9 mouse cellular contexts compared by ENCODE assay signal in genomic region chr3:45376501-45377390, GRCm38 (mm10). TPM values are rescaled to one million over a fixed set of nuclear protein-coding genes. Genes with fewer than 3 reads are reported as not detected.
DNase-seq lines count a peak whose midpoint lies in the region; ATAC-seq lines count a peak whose summit lies in the region.
"Had no signal": no experiment of that assay in that cellular context is flagged by ENCODE, and none has a peak within 500 bp of the region (broad histone marks: within the 10 kb centered on the region; RNA-seq: fewer than 3 reads in every experiment).

No protein-coding gene starts in this region.

- H3K27me3 ChIP-seq in forebrain, embryonic 12.5 days: no peaks in the 10 kb centered on the region
- no peaks in the 10 kb centered on the region for H3K27me3 ChIP-seq in hindbrain, embryonic 16.5 days (replicated peaks; ENCODE audit: control insufficient read depth, insufficient read depth, low read length)
- H3K27me3 ChIP-seq in liver, embryonic 11.5 days (replicated peaks; ENCODE audit: control insufficient read depth, insufficient read depth, low read length): peaks cover 65% of the 10 kb centered on the region

- ATAC-seq in forebrain, embryonic 12.5 days (ENCODE audit: low FRiP score): peak; percentile 27
- ATAC-seq in hindbrain, embryonic 16.5 days: peak; percentile 29
- no peak for ATAC-seq in liver, embryonic 11.5 days (replicated peaks; ENCODE audit: low FRiP score)

- H3K9ac ChIP-seq in forebrain, embryonic 12.5 days: peak overlapping the region; percentile 81
- peak overlapping the region; percentile 68 for H3K9ac ChIP-seq in hindbrain, embryonic 16.5 days (ENCODE audit: low read depth, low read length)
- H3K9ac ChIP-seq in liver, embryonic 11.5 days (ENCODE audit: low read depth, low read length): no peak overlapping the region

- no peaks in the 10 kb centered on the region for H3K36me3 ChIP-seq in forebrain, embryonic 12.5 days (replicated peaks)
- no peaks in the 10 kb centered on the region for H3K36me3 ChIP-seq in hindbrain, embryonic 16.5 days (ENCODE audit: control insufficient read depth, insufficient read depth, low read length)
- H3K36me3 ChIP-seq in liver, embryonic 11.5 days (ENCODE audit: control insufficient read depth, insufficient read depth, low read length): no peaks in the 10 kb centered on the region
- H3K36me3 ChIP-seq: G1E had no signal

- under 1% methylated on average over 59 of the region's 59 CpGs for WGBS in forebrain, embryonic 12.5 days
- WGBS in hindbrain, embryonic 16.5 days: under 1% methylated on average over 59 of the region's 59 CpGs
- under 1% methylated on average over 59 of the region's 59 CpGs for WGBS in liver, embryonic 11.5 days

- H3K4me3 ChIP-seq in forebrain, embryonic 12.5 days (replicated peaks): peak overlapping the region; percentile 69
- peak overlapping the region; percentile 73 for H3K4me3 ChIP-seq in hindbrain, embryonic 16.5 days (ENCODE audit: low read length)
- H3K4me3 ChIP-seq in liver, embryonic 11.5 days (ENCODE audit: low read depth, low read length): peak overlapping the region; percentile 47

- peaks cover 10% of the 10 kb centered on the region; the same call in 1 of the 2 replicates for H3K4me1 ChIP-seq in forebrain, embryonic 12.5 days
- H3K4me1 ChIP-seq in hindbrain, embryonic 16.5 days (ENCODE audit: control insufficient read depth, insufficient read depth, low read depth, low read length): no peaks in the 10 kb centered on the region
- H3K4me1 ChIP-seq in liver, embryonic 11.5 days (replicated peaks; ENCODE audit: control insufficient read depth, insufficient read depth, low read length): peaks cover 2% of the 10 kb centered on the region

- H3K4me2 ChIP-seq in forebrain, embryonic 12.5 days: peak overlapping the region; percentile 91
- peak overlapping the region; percentile 65 for H3K4me2 ChIP-seq in hindbrain, embryonic 16.5 days (ENCODE audit: low read length)
- peak overlapping the region; percentile 81 for H3K4me2 ChIP-seq in liver, embryonic 11.5 days

- H3K9me3 ChIP-seq in forebrain, embryonic 12.5 days: no peaks in the 10 kb centered on the region
- no peaks in the 10 kb centered on the region for H3K9me3 ChIP-seq in hindbrain, embryonic 16.5 days (ENCODE audit: control insufficient read depth, low read length)
- no peaks in the 10 kb centered on the region for H3K9me3 ChIP-seq in liver, embryonic 11.5 days (ENCODE audit: control insufficient read depth, low read length)

- H3K27ac ChIP-seq in forebrain, embryonic 12.5 days: peak overlapping the region; percentile 88
- H3K27ac ChIP-seq in hindbrain, embryonic 16.5 days (ENCODE audit: low read depth, low read length): peak overlapping the region; percentile 86
- H3K27ac ChIP-seq in liver, embryonic 11.5 days (ENCODE audit: low read depth, low read length): no peak overlapping the region

- peak; percentile 88 for DNase-seq in heart, adult 11 months
- DNase-seq in heart, adult 8-10 months (ENCODE audit: low spot score): no peak
- DNase-seq in brain, adult 2 months (ENCODE audit: low read depth, low spot score): peak; percentile 54
- peak; percentile 37 for DNase-seq in liver, embryonic 11.5 days (ENCODE audit: low spot score)
- DNase-seq in retina, postnatal 7 days (ENCODE audit: low read depth, low spot score): peak; percentile 37
- DNase-seq in thymus, postnatal 36 days: no peak

RNA-seq across cellular contexts. Expression of gene Pcdh10, which starts 1.5 kb away (rescaled TPM):
- total RNA-seq in heart, adult 8-10 months (2022): under 1 TPM in 3 of 4 experiments, not detected in 1; 0.03 to 0.25 (median 0.16) TPM
- polyA plus RNA-seq in forebrain, embryonic 12.5 days (2016; fragmentation: Nextera tagmentation; extraction: Ambion mirVana): 7.7 and 10.9 TPM in 2 replicates
- 18.9 and 19.0 TPM in 2 replicates for polyA plus RNA-seq in hindbrain, embryonic 16.5 days (2015; fragmentation: Nextera tagmentation; extraction: Ambion mirVana)
- polyA plus RNA-seq in liver, embryonic 11.5 days (2014; fragmentation: Nextera tagmentation; extraction: Ambion mirVana): 0.75 and 1.1 TPM in 2 replicates
- polyA plus RNA-seq: G1E had no signal

Comparison
In these comparisons a context has a peak if more than half of its experiments do, and no peak if none do; other contexts are left out.
1. DNase-seq: peak in heart, adult 11 months (single experiment), brain, adult 2 months (single experiment), liver, embryonic 11.5 days (single experiment) and retina, postnatal 7 days (single experiment); none in heart, adult 8-10 months (single experiment) and thymus, postnatal 36 days (0 of 2).
2. Peak in every context shown above with its lines, with median percentiles within 50 percentile points of each other: H3K4me2 ChIP-seq and H3K4me3 ChIP-seq.